Mouse (Mus musculus): ENCODE measurements around the gene Ccdc28b. TPM values are rescaled to one million over a fixed set of nuclear protein-coding genes. Genes with fewer than 3 reads are reported as not detected.

Ccdc28b gene
- polyA plus RNA-seq, 1 experiment, result 34.1 TPM

- Histone ChIP-seq H3K4me3 (replicated peaks; ENCODE audit: extremely low read depth, low read depth, low read length) (no peak overlapping the region), H3K4me1 (ENCODE audit: control insufficient read depth, insufficient read depth, low read length) (peaks cover 8% of the 10 kb centered on the region)
- DNase-seq, result no peak
- 89% methylated on average over 7 of the region's 7 CpGs for WGBS
- TF ChIP-seq CTCF (IDR thresholded peaks at IDR 0.05; ENCODE audit: insufficient read depth, low read length) (no peak), POLR2A (IDR thresholded peaks at IDR 0.05; ENCODE audit: borderline replicate concordance, extremely low read depth, low read depth, low read length) (no peak)
Observed at GRCm38 (mm10) chr4:129617121-129617641, 6.6 kb downstream of the Ccdc28b start.

- no peak for DNase-seq
- Histone ChIP-seq H3K4me3 (replicated peaks; ENCODE audit: extremely low read depth, low read depth, low read length) (no peak overlapping the region), H3K4me1 (ENCODE audit: control insufficient read depth, insufficient read depth, low read length) (peaks cover 7% of the 10 kb centered on the region)
- TF ChIP-seq CTCF (IDR thresholded peaks at IDR 0.05; ENCODE audit: insufficient read depth, low read length), result no peak
- 88% methylated on average over 3 of the region's 3 CpGs for WGBS
Observed at GRCm38 (mm10) chr4:129616631-129617030, 7.1 kb downstream of the Ccdc28b start.

GRCm38 (mm10) chr4:129615801-129616290 is 7.9 kb downstream of the Ccdc28b start:
- DNase-seq, result no peak
- Histone ChIP-seq H3K4me1 (ENCODE audit: control insufficient read depth, insufficient read depth, low read length) (peaks cover 6% of the 10 kb centered on the region), H3K4me3 (replicated peaks; ENCODE audit: extremely low read depth, low read depth, low read length) (no peak overlapping the region)
- no peak for TF ChIP-seq CTCF (IDR thresholded peaks at IDR 0.05; ENCODE audit: insufficient read depth, low read length)
- TF ChIP-seq POLR2A (IDR thresholded peaks at IDR 0.05; ENCODE audit: borderline replicate concordance, extremely low read depth, low read depth, low read length), result no peak
- WGBS, result 89% methylated on average over 9 of the region's 9 CpGs

GRCm38 (mm10) chr4:129614093-129614492 is 9.7 kb downstream of the Ccdc28b start, which contains the start of gene Dcdc2b:
TSS of gene Dcdc2b (minus strand) at chr4:129614257.
- Histone ChIP-seq H3K4me3 (replicated peaks; ENCODE audit: extremely low read depth, low read depth, low read length) (no peak within 1 kb of the TSS), H3K4me1 (ENCODE audit: control insufficient read depth, insufficient read depth, low read length) (no peaks in the 10 kb centered on the region)
- 63% methylated on average over 6 of the region's 6 CpGs for WGBS
- peak; percentile 62 for DNase-seq
- TF ChIP-seq CTCF (IDR thresholded peaks at IDR 0.05; ENCODE audit: insufficient read depth, low read length), result no peak
- TF ChIP-seq POLR2A (IDR thresholded peaks at IDR 0.05; ENCODE audit: borderline replicate concordance, extremely low read depth, low read depth, low read length), result no peak

- Histone ChIP-seq H3K4me1 (ENCODE audit: control insufficient read depth, insufficient read depth, low read length) (no peaks in the 10 kb centered on the region), H3K4me3 (replicated peaks; ENCODE audit: extremely low read depth, low read depth, low read length) (no peak overlapping the region)
- no peak for TF ChIP-seq CTCF (IDR thresholded peaks at IDR 0.05; ENCODE audit: insufficient read depth, low read length)
- TF ChIP-seq POLR2A (IDR thresholded peaks at IDR 0.05; ENCODE audit: borderline replicate concordance, extremely low read depth, low read depth, low read length), result no peak
- no peak for DNase-seq
- 56% methylated on average over 4 of the region's 4 CpGs for WGBS
Observed at GRCm38 (mm10) chr4:129610472-129610871, 13.3 kb downstream of the Ccdc28b start.

- TF ChIP-seq CTCF (IDR thresholded peaks at IDR 0.05; ENCODE audit: insufficient read depth, low read length) (no peak), POLR2A (IDR thresholded peaks at IDR 0.05; ENCODE audit: borderline replicate concordance, extremely low read depth, low read depth, low read length) (no peak)
- WGBS, result 66% methylated on average over 4 of the region's 4 CpGs
- DNase-seq, result no peak
- Histone ChIP-seq H3K4me3 (replicated peaks; ENCODE audit: extremely low read depth, low read depth, low read length) (no peak overlapping the region), H3K4me1 (ENCODE audit: control insufficient read depth, insufficient read depth, low read length) (no peaks in the 10 kb centered on the region)
Observed at GRCm38 (mm10) chr4:129610026-129610425, 13.7 kb downstream of the Ccdc28b start.

- no peak for TF ChIP-seq POLR2A (IDR thresholded peaks at IDR 0.05; ENCODE audit: borderline replicate concordance, extremely low read depth, low read depth, low read length)
- no peak for TF ChIP-seq CTCF (IDR thresholded peaks at IDR 0.05; ENCODE audit: insufficient read depth, low read length)
- Histone ChIP-seq H3K4me1 (ENCODE audit: control insufficient read depth, insufficient read depth, low read length) (no peaks in the 10 kb centered on the region), H3K4me3 (replicated peaks; ENCODE audit: extremely low read depth, low read depth, low read length) (no peak overlapping the region)
- 68% methylated on average over 12 of the region's 12 CpGs for WGBS
- DNase-seq, result no peak
Observed at GRCm38 (mm10) chr4:129609139-129609631, 14.6 kb downstream of the Ccdc28b start.

GRCm38 (mm10) chr4:129608426-129609025 is 15.2 kb downstream of the Ccdc28b start:
- peak; percentile 70 for DNase-seq
- peak; percentile 99 for TF ChIP-seq CTCF (IDR thresholded peaks at IDR 0.05; ENCODE audit: insufficient read depth, low read length)
- TF ChIP-seq POLR2A (IDR thresholded peaks at IDR 0.05; ENCODE audit: borderline replicate concordance, extremely low read depth, low read depth, low read length), result peak; percentile 51; the same call in 1 of the 2 replicates
- no peak overlapping the region for H3K4me3 ChIP-seq (replicated peaks; ENCODE audit: extremely low read depth, low read depth, low read length)
- H3K4me1 ChIP-seq (ENCODE audit: control insufficient read depth, insufficient read depth, low read length), result no peaks in the 10 kb centered on the region
- 27% methylated on average over 7 of the region's 7 CpGs for WGBS

- Histone ChIP-seq H3K4me3 (replicated peaks; ENCODE audit: extremely low read depth, low read depth, low read length) (peak within 1 kb of the TSS; percentile 72), H3K4me1 (ENCODE audit: control insufficient read depth, insufficient read depth, low read length) (peaks cover 4% of the 10 kb centered on the region; the same call in 1 of the 2 replicates)
- under 1% methylated on average over 74 of the region's 74 CpGs for WGBS
- peak; percentile 83 for DNase-seq
- peak; percentile 85; the same call in 1 of the 2 replicates for TF ChIP-seq POLR2A (IDR thresholded peaks at IDR 0.05; ENCODE audit: borderline replicate concordance, extremely low read depth, low read depth, low read length)
- TF ChIP-seq CTCF (IDR thresholded peaks at IDR 0.05; ENCODE audit: insufficient read depth, low read length), result no peak
Observed at GRCm38 (mm10) chr4:129600233-129601158, 23.3 kb downstream of the Ccdc28b start, which contains the start of the genes Eif3i and Tmem234. TSS of gene Eif3i (minus strand) at chr4:129600648. TSS of gene Tmem234 (plus strand) at chr4:129600668.

Measured in lung, adult 2 months (tissue).